Mouse (Mus musculus): Measurements from ENCODE around the gene Eif4e. TPM values are rescaled to one million over a fixed set of nuclear protein-coding genes. Genes with fewer than 3 reads are reported as not detected.

The Eif4e gene
- polyA plus RNA-seq, 1 experiment from 2014 or later = 401 TPM

MicroRNAs within 50 kb of the gene (microRNA counts, 519-probe panel; counts per million panel counts)
- not detected for microRNA mmu-miR-1956

Other genes starting within 250 kb of the Eif4e start
- gene Adh6a, start 212.9 kb upstream of the Eif4e start, polyA plus RNA-seq (2014; fragmentation: Nextera tagmentation; extraction: Ambion mirVana) = not detected in 2 replicates
- 0.25 and 0.37 TPM in 2 replicates for gene Adh6b, start 184.4 kb upstream of the Eif4e start, polyA plus RNA-seq (2014; fragmentation: Nextera tagmentation; extraction: Ambion mirVana)
- gene Adh4, start 110.7 kb upstream of the Eif4e start, polyA plus RNA-seq (2014; fragmentation: Nextera tagmentation; extraction: Ambion mirVana) = 0.11 TPM in 1 of 2 replicates, not detected in the other
- gene Adh5, start 83.1 kb upstream of the Eif4e start, polyA plus RNA-seq (2014; fragmentation: Nextera tagmentation; extraction: Ambion mirVana) = 270 and 272 TPM in 2 replicates
- 60.3 and 64.6 TPM in 2 replicates for gene Metap1, start 36.7 kb upstream of the Eif4e start, polyA plus RNA-seq (2014; fragmentation: Nextera tagmentation; extraction: Ambion mirVana)
- gene Tspan5, start 216.0 kb downstream of the Eif4e start, polyA plus RNA-seq (2014; fragmentation: Nextera tagmentation; extraction: Ambion mirVana) = 51.0 and 64.9 TPM in 2 replicates

Data from hindbrain, embryonic 11.5 days (tissue).